8 mouse cellular contexts compared by ENCODE assay signal in the genomic region with DNA sequence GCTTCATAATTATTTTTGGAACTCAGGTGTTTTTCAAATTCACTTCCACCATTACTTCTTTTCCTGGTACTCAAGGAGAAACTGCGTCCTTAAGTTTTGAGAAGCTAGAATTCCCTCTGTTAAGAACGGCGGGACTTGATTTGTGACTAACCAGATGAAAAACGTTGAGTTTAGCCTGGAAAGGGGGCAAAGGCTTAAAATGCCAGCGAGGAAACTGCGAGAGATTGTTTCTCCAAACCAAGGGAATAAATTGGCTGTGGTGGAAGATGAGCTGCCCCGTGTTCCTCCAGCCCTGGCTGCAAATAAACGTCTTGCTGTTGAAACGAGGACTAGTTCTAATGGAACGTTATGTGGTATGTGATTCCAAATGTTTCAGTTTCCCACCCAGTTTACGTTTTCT. TPM values are rescaled to one million over a fixed set of nuclear protein-coding genes. Genes with fewer than 3 reads are reported as not detected.
DNase-seq lines count a peak whose midpoint lies in the region; ATAC-seq and TF ChIP-seq lines count a peak whose summit lies in the region.

No protein-coding gene starts in this region.

- ATAC-seq in heart, embryonic 15.5 days (replicated peaks; ENCODE audit: insufficient number of reproducible peaks, insufficient read depth, low FRiP score, low read depth) = no peak
- ATAC-seq in G1E (ENCODE audit: extremely low read depth, insufficient number of reproducible peaks, low FRiP score, poor library complexity, severe bottlenecking) = no peak
- no peak for ATAC-seq in heart, postnatal 0 days (ENCODE audit: insufficient read depth, low read depth)
- no peak for ATAC-seq in midbrain, embryonic 12.5 days (ENCODE audit: low FRiP score, low read depth)
- ATAC-seq in megakaryocyte progenitor cell, adult 5-6 weeks (replicated peaks; ENCODE audit: poor library complexity) = no peak
- ATAC-seq in monocyte, adult 5-6 weeks (replicated peaks; ENCODE audit: insufficient number of reproducible peaks, low FRiP score, low TSS enrichment, poor library complexity, severe bottlenecking) = no peak
- no peak for ATAC-seq in erythroid progenitor cell, adult 5-6 weeks (replicated peaks; ENCODE audit: low FRiP score, poor library complexity, severe bottlenecking)

- no peak for TF ChIP-seq CTCF in G1E (IDR thresholded peaks at IDR 0.05; ENCODE audit: low read depth, low read length)
- no peak for TF ChIP-seq CTCF in heart, postnatal 0 days (IDR thresholded peaks at IDR 0.05; ENCODE audit: low read depth)

- peaks cover 25% of the 10 kb centered on the region for H3K4me1 ChIP-seq in heart, embryonic 15.5 days (replicated peaks)
- peaks cover 43% of the 10 kb centered on the region for H3K4me1 ChIP-seq in G1E (ENCODE audit: insufficient read depth, low read depth, low read length)
- peaks cover 13% of the 10 kb centered on the region for H3K4me1 ChIP-seq in heart, postnatal 0 days (ENCODE audit: control insufficient read depth, insufficient read depth)
- peaks cover 22% of the 10 kb centered on the region for H3K4me1 ChIP-seq in midbrain, embryonic 12.5 days

- peak overlapping the region; percentile 93 for H3K4me2 ChIP-seq in heart, embryonic 15.5 days
- peak overlapping the region; percentile 97 for H3K4me2 ChIP-seq in heart, postnatal 0 days (ENCODE audit: low read depth, low read length)
- H3K4me2 ChIP-seq in midbrain, embryonic 12.5 days (replicated peaks) = peak overlapping the region; percentile 88

- no peak for DNase-seq in heart, postnatal 36 days
- no peak for DNase-seq in G1E (ENCODE audit: low spot score)
- DNase-seq in heart, postnatal 0 days (ENCODE audit: low spot score) = no peak

- H3K9me3 ChIP-seq in heart, embryonic 15.5 days (replicated peaks) = no peaks in the 10 kb centered on the region
- H3K9me3 ChIP-seq in G1E (replicated peaks) = no peaks in the 10 kb centered on the region
- H3K9me3 ChIP-seq in heart, postnatal 0 days (replicated peaks; ENCODE audit: control insufficient read depth, low read length) = no peaks in the 10 kb centered on the region
- H3K9me3 ChIP-seq in midbrain, embryonic 12.5 days = no peaks in the 10 kb centered on the region

- intact Hi-C loops in heart, postnatal 36 days (cut with DNase I) = loop anchor here (5.0 to 10.0 kb wide), 2 partner anchors 165 to 683 kb away; a partner anchor contains a TSS

- peak overlapping the region; percentile 27; the same call in 1 of the 2 replicates for H3K27ac ChIP-seq in heart, embryonic 15.5 days
- no peak overlapping the region for H3K27ac ChIP-seq in heart, postnatal 0 days (ENCODE audit: low read depth)
- H3K27ac ChIP-seq in midbrain, embryonic 12.5 days (replicated peaks) = no peak overlapping the region

- H3K36me3 ChIP-seq in heart, embryonic 15.5 days = peaks cover 35% of the 10 kb centered on the region
- H3K36me3 ChIP-seq in G1E (replicated peaks) = peaks cover 55% of the 10 kb centered on the region
- peaks cover 38% of the 10 kb centered on the region for H3K36me3 ChIP-seq in heart, postnatal 0 days (replicated peaks; ENCODE audit: control insufficient read depth, insufficient read depth, low read length)
- H3K36me3 ChIP-seq in midbrain, embryonic 12.5 days = peaks cover 33% of the 10 kb centered on the region

- H3K4me3 ChIP-seq in heart, embryonic 15.5 days = peak overlapping the region; percentile 98
- peak overlapping the region; percentile 83 for H3K4me3 ChIP-seq in G1E (ENCODE audit: low read depth, low read length)
- H3K4me3 ChIP-seq in heart, postnatal 0 days (ENCODE audit: low read depth, low read length) = peak overlapping the region; percentile 95
- H3K4me3 ChIP-seq in midbrain, embryonic 12.5 days = peak overlapping the region; percentile 87

- H3K27me3 ChIP-seq in heart, embryonic 15.5 days = no peaks in the 10 kb centered on the region
- H3K27me3 ChIP-seq in G1E (ENCODE audit: insufficient read depth, low read length) = no peaks in the 10 kb centered on the region
- no peaks in the 10 kb centered on the region for H3K27me3 ChIP-seq in heart, postnatal 0 days (ENCODE audit: control insufficient read depth, insufficient read depth, low read length)
- no peaks in the 10 kb centered on the region for H3K27me3 ChIP-seq in midbrain, embryonic 12.5 days

- WGBS in heart, embryonic 15.5 days = 2% methylated on average over 11 of the region's 11 CpGs
- 4% methylated on average over 11 of the region's 11 CpGs for WGBS in heart, postnatal 0 days
- WGBS in midbrain, embryonic 12.5 days = 12% methylated on average over 11 of the region's 11 CpGs

- TF ChIP-seq EP300 in heart, postnatal 0 days (IDR thresholded peaks at IDR 0.05; ENCODE audit: low read depth) = no peak

- H3K9ac ChIP-seq in heart, embryonic 15.5 days = peak overlapping the region; percentile 94
- peak overlapping the region; percentile 95 for H3K9ac ChIP-seq in heart, postnatal 0 days (replicated peaks; ENCODE audit: low read depth, low read length)
- H3K9ac ChIP-seq in midbrain, embryonic 12.5 days (replicated peaks) = peak overlapping the region; percentile 62

RNA-seq across cellular contexts. Expression of a gene that starts 1.0 kb away (rescaled TPM):
- polyA plus RNA-seq in heart, embryonic 15.5 days (2015; fragmentation: Nextera tagmentation; extraction: Ambion mirVana) = 8.4 and 8.6 TPM in 2 replicates
- 1 to 10 TPM; 3.2 to 3.3 TPM for total RNA-seq in heart, postnatal 36 days (2021)
- total RNA-seq in G1E (2014; fragmentation: Nextera tagmentation) (43.6 and 52.9 TPM in 2 replicates), G1E (2017) (23.8 and 26.7 TPM in 2 replicates)
- polyA plus RNA-seq in G1E (2012) = 0.86 and 1.4 TPM in 2 replicates
- total RNA-seq in heart, postnatal 0 days (2014; rRNA removed; ENCODE audit: low replicate concordance) = 5.8 and 25.3 TPM in 2 replicates
- polyA plus RNA-seq in heart, postnatal 0 days (2015; fragmentation: Nextera tagmentation; extraction: Ambion mirVana) = 3.7 and 4.1 TPM in 2 replicates
- polyA plus RNA-seq in midbrain, embryonic 12.5 days (2016; fragmentation: Nextera tagmentation; extraction: Ambion mirVana) = 19.8 and 23.3 TPM in 2 replicates
- total RNA-seq in megakaryocyte progenitor cell, adult 5-6 weeks (2015) = 19.4 and 20.3 TPM in 2 replicates
- 10.9 and 16.3 TPM in 2 replicates for total RNA-seq in megakaryocyte progenitor cell, adult 5-6 weeks (2017)
- 4.9 to 12.1 TPM (median 5.4 TPM) in 3 replicates for total RNA-seq in monocyte, adult 5-6 weeks (2017)
- total RNA-seq in erythroid progenitor cell, adult 5-6 weeks (2015; ENCODE audit: low replicate concordance) = 9.2 and 19.5 TPM in 2 replicates
- total RNA-seq in erythroid progenitor cell, adult 5-6 weeks (2017; ENCODE audit: low replicate concordance) = 16.0 and 17.3 TPM in 2 replicates

RNA-seq across cellular contexts. Expression of a gene that starts 1.2 kb away (rescaled TPM):
- polyA plus RNA-seq in heart, embryonic 15.5 days (2015; fragmentation: Nextera tagmentation; extraction: Ambion mirVana) = 90.9 and 98.9 TPM in 2 replicates
- total RNA-seq in heart, postnatal 36 days (2021) = 10 to 100 TPM; 26.5 to 30.0 TPM
- 106 and 135 TPM in 2 replicates for total RNA-seq in G1E (2014; fragmentation: Nextera tagmentation)
- total RNA-seq in G1E (2017) = 123 and 131 TPM in 2 replicates
- polyA plus RNA-seq in G1E (2012) = 24.6 and 41.9 TPM in 2 replicates
- total RNA-seq in heart, postnatal 0 days (2014; rRNA removed; ENCODE audit: low replicate concordance) = 26.1 and 40.3 TPM in 2 replicates
- polyA plus RNA-seq in heart, postnatal 0 days (2015; fragmentation: Nextera tagmentation; extraction: Ambion mirVana) = 96.5 and 111 TPM in 2 replicates
- 66.0 and 74.5 TPM in 2 replicates for polyA plus RNA-seq in midbrain, embryonic 12.5 days (2016; fragmentation: Nextera tagmentation; extraction: Ambion mirVana)
- total RNA-seq in megakaryocyte progenitor cell, adult 5-6 weeks (2015) = 97.0 and 102 TPM in 2 replicates
- total RNA-seq in megakaryocyte progenitor cell, adult 5-6 weeks (2017) = 60.6 and 76.3 TPM in 2 replicates
- 8.5 to 17.6 TPM (median 9.9 TPM) in 3 replicates for total RNA-seq in monocyte, adult 5-6 weeks (2017)
- total RNA-seq in erythroid progenitor cell, adult 5-6 weeks (2015; ENCODE audit: low replicate concordance) = 10.5 and 21.0 TPM in 2 replicates
- total RNA-seq in erythroid progenitor cell, adult 5-6 weeks (2017; ENCODE audit: low replicate concordance) = 5.8 and 11.7 TPM in 2 replicates

RNA-seq across cellular contexts. Expression of a gene that starts 26.5 kb away (rescaled TPM):
- polyA plus RNA-seq in heart, embryonic 15.5 days (2015; fragmentation: Nextera tagmentation; extraction: Ambion mirVana) = 0.25 TPM in 1 of 2 replicates, not detected in the other
- 1 to 10 TPM in 1 of 2 experiments, not detected in 1; 1.2 TPM for total RNA-seq in heart, postnatal 36 days (2021)
- total RNA-seq in G1E (2014; fragmentation: Nextera tagmentation) = not detected in 2 replicates
- total RNA-seq in G1E (2017) = not detected in 2 replicates
- not detected in 2 replicates for polyA plus RNA-seq in G1E (2012)
- total RNA-seq in heart, postnatal 0 days (2014; rRNA removed; ENCODE audit: low replicate concordance) = not detected in 2 replicates
- polyA plus RNA-seq in heart, postnatal 0 days (2015; fragmentation: Nextera tagmentation; extraction: Ambion mirVana) = 0.30 TPM in 1 of 2 replicates, not detected in the other
- not detected in 2 replicates for polyA plus RNA-seq in midbrain, embryonic 12.5 days (2016; fragmentation: Nextera tagmentation; extraction: Ambion mirVana)
- not detected in 2 replicates for total RNA-seq in megakaryocyte progenitor cell, adult 5-6 weeks (2015)
- total RNA-seq in megakaryocyte progenitor cell, adult 5-6 weeks (2017) = not detected in 2 replicates
- not detected in 3 replicates for total RNA-seq in monocyte, adult 5-6 weeks (2017)
- not detected in 2 replicates for total RNA-seq in erythroid progenitor cell, adult 5-6 weeks (2015; ENCODE audit: low replicate concordance)
- not detected in 2 replicates for total RNA-seq in erythroid progenitor cell, adult 5-6 weeks (2017; ENCODE audit: low replicate concordance)
